Mouse (Mus musculus) thymus, postnatal 4 days (tissue): Measurements from ENCODE around the gene Mapk10.
A peak's percentile ranks its signal among the peaks of the same experiment; 100 is the strongest.

Source experiments
- DNase-seq: peaks from one replicate; pipeline ENCODE4 v3.0.0; 2021

Mapk10 gene

DNA sequence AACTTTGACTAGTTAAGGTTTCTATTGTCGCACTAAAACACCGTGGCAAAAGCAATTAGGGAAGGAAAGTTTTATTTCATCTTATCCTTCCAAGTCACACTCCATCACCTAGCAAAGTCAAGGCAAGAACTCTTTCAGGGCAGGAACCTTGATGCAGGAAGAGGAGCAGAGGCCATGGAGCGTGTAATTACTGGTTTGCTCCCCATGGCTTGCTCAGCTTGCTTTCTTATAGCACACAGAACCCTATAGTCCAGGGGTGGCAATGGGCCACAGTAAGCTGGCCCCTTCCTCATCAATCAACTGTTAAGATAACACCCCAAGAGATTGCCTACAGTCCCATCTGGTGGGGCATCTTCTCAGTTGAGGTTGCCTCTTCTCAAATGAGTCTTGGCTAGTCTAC lies 173.4 kb downstream of the Mapk10 start:
- no peak for DNase-seq

- no peak for DNase-seq
Measured at GRCm38 (mm10) chr5:103028940-103029621, 182.1 kb downstream of the Mapk10 start.

DNA sequence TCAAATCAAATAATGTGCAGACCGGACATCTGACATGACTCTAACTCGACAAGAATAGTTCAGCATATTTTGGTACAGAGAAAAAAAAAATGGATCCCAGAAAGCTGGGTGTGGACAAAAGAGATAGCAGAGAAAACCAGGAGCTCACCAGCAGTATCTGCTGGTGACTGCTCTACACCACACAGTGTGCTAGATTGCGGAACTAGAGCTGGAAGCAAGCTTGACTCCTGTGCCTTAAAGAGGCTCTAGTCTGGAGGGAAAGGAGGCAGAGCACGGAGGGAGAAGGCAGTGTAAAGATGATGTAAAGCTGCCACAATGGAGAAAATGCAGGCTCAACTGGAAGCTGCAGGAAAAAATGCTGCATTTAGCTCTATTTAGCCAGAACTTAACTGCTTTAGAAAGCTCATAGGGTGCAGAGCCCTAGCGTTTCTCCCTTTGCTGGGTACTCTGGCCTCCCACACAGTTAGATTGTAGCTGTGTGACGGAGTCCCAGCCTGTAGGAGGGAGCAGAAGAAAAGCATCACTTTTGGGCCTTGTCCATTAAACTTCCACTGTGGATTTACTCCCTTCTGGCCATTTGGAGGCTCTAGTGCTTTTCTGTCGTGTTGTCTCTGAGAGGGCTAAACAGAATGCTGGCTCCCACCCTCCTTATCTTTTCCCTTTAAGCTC lies 188.5 kb downstream of the Mapk10 start:
- no peak for DNase-seq

GRCm38 (mm10) chr5:103021479-103021878 lies 189.7 kb downstream of the Mapk10 start:
- no peak for DNase-seq

DNA sequence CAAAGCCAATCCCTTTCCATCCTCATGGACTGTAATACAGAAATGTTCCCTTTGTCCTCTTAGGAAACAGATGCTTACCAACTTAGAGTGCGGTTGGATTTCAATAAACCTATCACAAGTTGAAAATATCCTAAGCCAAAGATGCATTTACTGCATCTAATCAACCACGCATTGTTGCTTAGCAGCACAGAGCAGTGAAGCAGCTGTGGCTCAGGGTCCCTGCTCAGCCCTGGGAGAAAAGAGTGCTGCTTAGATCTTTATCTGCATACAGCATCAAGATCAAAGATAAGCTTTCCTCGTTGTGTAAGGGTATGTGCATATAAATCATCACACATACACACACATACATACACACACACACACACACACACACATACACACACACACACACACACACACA lies 190.2 kb downstream of the Mapk10 start:
- DNase-seq: no peak

DNA sequence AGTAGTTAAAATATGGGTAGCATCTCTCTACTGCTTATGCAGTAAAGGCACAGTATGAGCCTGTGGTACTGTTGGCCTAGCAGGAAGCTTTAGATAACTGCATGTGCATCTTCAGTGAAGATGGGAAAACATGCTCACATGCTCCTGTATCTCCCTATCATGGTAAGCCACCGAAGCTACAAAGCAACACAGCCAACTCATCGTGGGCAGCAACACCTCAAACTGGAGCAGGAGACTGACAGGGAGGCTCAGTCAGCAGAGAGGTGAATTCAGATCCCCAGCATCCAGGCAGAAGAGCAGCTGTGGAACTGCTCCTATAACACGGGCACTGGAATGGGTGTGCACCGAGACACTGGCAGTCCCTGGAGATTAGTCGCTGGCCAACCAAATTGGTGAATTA lies 191.0 kb downstream of the Mapk10 start:
- DNase-seq: no peak

- DNase-seq: no peak
Measured at GRCm38 (mm10) chr5:103017637-103018036, 193.5 kb downstream of the Mapk10 start.

GRCm38 (mm10) chr5:103014309-103014708 lies 196.8 kb downstream of the Mapk10 start:
- no peak for DNase-seq

GRCm38 (mm10) chr5:103008894-103009293 lies 202.2 kb downstream of the Mapk10 start:
- no peak for DNase-seq

- DNase-seq: no peak
Measured at GRCm38 (mm10) chr5:103002116-103002515, 209.0 kb downstream of the Mapk10 start.

GRCm38 (mm10) chr5:103000572-103000971 lies 210.6 kb downstream of the Mapk10 start:
- no peak for DNase-seq

- DNase-seq: no peak
Measured at GRCm38 (mm10) chr5:102998524-102998923, 212.6 kb downstream of the Mapk10 start.

DNA sequence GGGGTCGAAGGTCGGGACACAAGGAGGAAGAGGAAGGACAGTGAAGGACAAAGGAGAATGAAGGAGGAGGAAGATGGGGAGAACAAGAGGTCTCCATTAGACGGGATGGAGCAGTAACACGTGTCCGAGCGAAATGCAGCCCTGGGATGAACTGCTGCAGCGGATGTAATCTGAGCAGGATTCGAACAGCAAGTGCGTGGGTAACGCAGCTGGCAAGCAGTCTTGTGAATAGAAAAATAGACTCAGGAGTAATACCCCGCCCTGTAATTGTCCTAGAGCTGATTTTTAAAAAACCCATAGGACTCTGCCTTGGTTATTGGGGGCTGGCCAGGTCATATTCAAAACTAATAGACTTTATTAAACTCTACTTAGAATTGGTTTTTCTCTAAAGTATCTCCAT lies 213.2 kb downstream of the Mapk10 start:
- DNase-seq: no peak

- no peak for DNase-seq
Measured at GRCm38 (mm10) chr5:102996331-102996730, 214.8 kb downstream of the Mapk10 start.

DNA sequence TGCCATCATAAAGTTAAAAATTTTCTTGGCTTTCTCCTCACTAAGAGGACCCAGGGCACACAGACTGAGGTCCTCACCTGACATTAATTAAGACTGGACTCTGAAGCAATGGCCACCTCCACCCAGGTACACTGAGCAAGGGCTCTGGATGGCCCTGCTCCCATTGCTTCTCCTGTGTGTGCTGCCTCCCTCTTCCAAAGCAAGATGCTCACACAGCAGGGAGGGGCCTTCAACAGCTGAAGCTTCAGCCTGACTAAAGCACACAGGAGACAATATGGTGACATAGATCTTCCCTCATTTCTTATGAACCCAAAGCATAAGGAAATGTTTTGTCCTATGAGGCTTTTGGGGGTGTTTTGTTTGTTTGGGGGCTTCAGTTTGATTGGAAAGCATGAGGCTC lies 215.2 kb downstream of the Mapk10 start:
- DNase-seq: no peak

GRCm38 (mm10) chr5:102993951-102994350 lies 217.2 kb downstream of the Mapk10 start:
- DNase-seq: no peak

DNA sequence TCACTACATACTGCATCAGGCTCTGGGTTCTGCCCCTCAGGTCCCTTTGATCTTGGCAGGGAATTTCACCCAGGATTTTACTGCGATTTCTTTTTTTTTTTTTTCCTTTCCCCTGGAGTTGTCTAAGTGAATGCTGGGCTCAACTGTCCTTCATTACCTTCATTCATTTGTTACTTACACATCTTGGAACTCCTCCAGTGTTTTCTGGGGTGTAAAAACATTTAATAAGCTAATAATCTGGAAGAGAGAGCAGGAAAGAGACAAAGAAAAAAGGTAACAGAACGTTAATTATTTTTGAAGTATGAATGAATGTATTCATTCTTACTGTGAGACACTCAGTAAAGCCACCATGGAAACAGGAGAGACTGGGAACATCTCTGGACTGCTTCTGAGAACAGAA lies 219.4 kb downstream of the Mapk10 start:
- DNase-seq: no peak

DNA sequence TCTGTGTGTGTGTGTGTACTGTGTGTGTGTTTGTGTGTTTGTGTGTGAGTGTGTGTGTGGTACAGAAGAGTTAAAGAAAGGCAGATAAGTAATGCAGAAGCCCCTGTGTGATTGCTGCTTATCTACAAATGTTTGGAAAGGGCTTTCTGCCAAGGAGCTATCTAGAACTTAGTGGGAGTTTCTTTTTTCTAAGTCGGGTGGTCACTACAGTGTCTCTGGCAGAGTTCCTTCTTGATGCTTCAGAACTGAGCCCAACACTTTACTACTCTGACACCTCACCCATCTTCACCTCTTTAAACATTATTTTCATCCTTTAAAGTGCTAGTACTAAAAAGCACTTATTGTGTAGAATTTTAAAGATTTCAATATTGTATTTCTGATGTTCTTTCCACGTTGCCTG lies 232.8 kb downstream of the Mapk10 start:
- no peak for DNase-seq

- DNase-seq: peak; percentile 43
Measured at GRCm38 (mm10) chr5:102977138-102977537, 234.0 kb downstream of the Mapk10 start.

- no peak for DNase-seq
Measured at GRCm38 (mm10) chr5:102976540-102976939, 234.6 kb downstream of the Mapk10 start.

GRCm38 (mm10) chr5:102974400-102974799 lies 236.7 kb downstream of the Mapk10 start:
- DNase-seq: no peak

- no peak for DNase-seq
Measured at GRCm38 (mm10) chr5:102964396-102964795, 246.7 kb downstream of the Mapk10 start.

DNA sequence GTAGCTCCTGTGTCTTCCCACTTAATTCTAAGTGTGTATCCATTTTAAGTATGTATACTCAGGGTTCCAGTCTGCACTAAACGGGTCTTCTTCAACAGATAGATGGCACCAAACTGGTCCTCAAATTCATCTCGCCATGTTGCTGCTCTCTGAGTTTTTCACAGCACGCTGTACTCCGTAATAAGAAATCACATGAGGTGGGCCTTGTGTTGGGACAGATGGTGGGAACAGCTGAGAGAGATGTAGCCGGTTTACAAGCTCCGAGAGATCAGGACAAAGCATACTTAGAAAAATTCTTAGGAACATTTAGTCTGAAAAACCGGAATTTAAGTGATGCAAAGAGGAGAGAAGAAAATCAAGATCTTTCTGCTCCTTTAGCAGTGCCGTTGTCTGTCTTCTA lies 257.7 kb downstream of the Mapk10 start:
- no peak for DNase-seq

DNA sequence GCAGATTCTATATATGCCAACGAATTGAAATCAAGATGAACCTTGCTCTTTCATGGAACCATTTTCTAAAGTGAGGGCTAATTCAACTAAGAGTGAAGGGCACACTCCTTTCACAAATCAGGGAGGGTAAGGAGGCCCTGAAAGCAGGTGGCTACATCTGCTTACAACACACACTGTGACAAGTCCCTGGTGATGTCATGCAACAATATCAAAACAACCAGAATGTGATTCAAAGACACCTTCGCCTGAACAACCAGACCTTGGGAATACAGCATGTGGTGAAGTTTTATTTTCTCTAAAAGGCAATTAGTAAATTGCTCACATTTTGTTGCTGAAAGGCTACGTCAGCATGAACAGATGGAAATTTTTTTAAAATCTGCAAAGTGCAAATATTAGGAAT lies 258.2 kb downstream of the Mapk10 start:
- no peak for DNase-seq
